In the genomic region with DNA sequence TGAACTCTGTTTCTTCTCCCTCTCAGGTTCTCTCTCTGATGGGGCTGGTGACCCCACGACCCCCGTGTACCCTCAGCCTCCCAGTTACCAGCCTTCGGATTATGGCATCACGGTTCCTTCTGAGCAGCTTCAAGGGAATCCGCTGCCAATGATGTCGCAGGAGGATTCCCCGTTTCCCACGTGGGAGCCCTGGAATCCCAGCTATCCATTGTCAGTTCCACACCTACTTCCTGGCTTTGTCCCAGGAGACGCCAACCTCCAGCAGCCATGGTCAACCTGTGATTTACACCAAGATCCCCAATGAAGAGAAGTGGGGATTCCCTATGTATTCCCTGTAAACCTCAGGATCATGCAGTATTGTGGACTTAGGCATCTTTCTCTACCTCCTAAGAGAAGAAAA, we compare ENCODE assay signal across 25 mouse cellular contexts. TPM values are rescaled to one million over a fixed set of nuclear protein-coding genes. Genes with fewer than 3 reads are reported as not detected.
"Had no signal": no experiment of that assay in that cellular context is flagged by ENCODE, and none has a peak within 500 bp of the region (broad histone marks: within the 10 kb centered on the region; RNA-seq: fewer than 3 reads in every experiment).

No protein-coding gene starts in this region.

- H3K27me3 ChIP-seq: lung, embryonic 15.5 days; midbrain, embryonic 13.5 days; midbrain, embryonic 15.5 days; neural tube, embryonic 13.5 days; stomach, embryonic 15.5 days had no signal

- H3K36me3 ChIP-seq: lung, embryonic 15.5 days; midbrain, embryonic 13.5 days; midbrain, embryonic 15.5 days; neural tube, embryonic 13.5 days; stomach, embryonic 15.5 days had no signal

- H3K27ac ChIP-seq: lung, embryonic 15.5 days; macrophage; midbrain, embryonic 13.5 days; midbrain, embryonic 15.5 days; neural tube, embryonic 13.5 days; stomach, embryonic 15.5 days; stomach, postnatal 0 days had no signal

- H3K4me2 ChIP-seq: lung, embryonic 15.5 days; midbrain, embryonic 11.5 days; midbrain, embryonic 13.5 days; midbrain, embryonic 15.5 days; neural tube, embryonic 13.5 days; stomach, embryonic 15.5 days had no signal

- H3K9ac ChIP-seq: liver, postnatal 0 days; lung, embryonic 15.5 days; midbrain, embryonic 13.5 days; midbrain, embryonic 15.5 days; neural tube, embryonic 13.5 days; stomach, embryonic 15.5 days had no signal

- DNase-seq: liver, postnatal 0 days; lung, adult 2 months; lung, postnatal 14 days; lung, postnatal 36 days; right cerebral cortex, postnatal 14 days; thymus, adult 2 months; thymus, postnatal 25 days; thymus, postnatal 4 days had no signal

- H3K9me3 ChIP-seq: lung, embryonic 15.5 days; midbrain, embryonic 13.5 days; midbrain, embryonic 15.5 days; neural tube, embryonic 13.5 days; stomach, embryonic 15.5 days had no signal

- H3K4me3 ChIP-seq: lung, embryonic 15.5 days; megakaryocyte, embryonic 14.5 days; midbrain, embryonic 13.5 days; midbrain, embryonic 15.5 days; neural tube, embryonic 13.5 days; stomach, embryonic 15.5 days had no signal

- ATAC-seq: liver, postnatal 0 days; lung, postnatal 0 days; midbrain, embryonic 13.5 days; midbrain, embryonic 15.5 days had no signal

- H3K4me1 ChIP-seq: lung, embryonic 15.5 days; megakaryocyte, embryonic 14.5 days; midbrain, embryonic 13.5 days; midbrain, embryonic 15.5 days; neural tube, embryonic 13.5 days; stomach, embryonic 15.5 days had no signal

RNA-seq across cellular contexts. Expression of a gene that starts 14.4 kb away (rescaled TPM):
- total RNA-seq: megakaryocyte progenitor cell, adult 5-6 weeks; midbrain, postnatal 0 days; monocyte, adult 5-6 weeks; neutrophil, adult 5-6 weeks had no signal
- polyA plus RNA-seq: liver, postnatal 0 days; lung, adult 2 months; lung, embryonic 15.5 days; lung, postnatal 0 days; macrophage; midbrain, embryonic 11.5 days; midbrain, embryonic 13.5 days; midbrain, embryonic 15.5 days; midbrain, postnatal 0 days; neural tube, embryonic 11.5 days; neural tube, embryonic 13.5 days; spleen, adult 2 months; stomach, embryonic 15.5 days; stomach, postnatal 0 days; thymus, adult 2 months; urinary bladder, adult 2 months had no signal

RNA-seq across cellular contexts. Expression of a gene that starts 28.2 kb away (rescaled TPM):
- total RNA-seq: monocyte, adult 5-6 weeks; neutrophil, adult 5-6 weeks had no signal
- polyA plus RNA-seq: lung, adult 2 months; lung, embryonic 15.5 days; macrophage; midbrain, embryonic 13.5 days; neural tube, embryonic 13.5 days; spleen, adult 2 months had no signal

RNA-seq across cellular contexts. Expression of a gene that starts 55.1 kb away (rescaled TPM):
- total RNA-seq: monocyte, adult 5-6 weeks had no signal
